Mouse (Mus musculus): ENCODE results near the gene Tnk1.

Gene Tnk1

GRCm38 (mm10) chr11:69837604-69837951 lies 21.0 kb downstream of the Tnk1 start, which contains the start of gene Nlgn2:
Gene Nlgn2 (minus strand): TSS chr11:69837784.
- DNase-seq: no peak

- peak; percentile 17 to 55 for DNase-seq
Observed at GRCm38 (mm10) chr11:69836703-69837576, 21.6 kb downstream of the Tnk1 start.

GRCm38 (mm10) chr11:69835966-69836335 lies 22.6 kb downstream of the Tnk1 start:
- DNase-seq: no peak

GRCm38 (mm10) chr11:69835326-69835965 lies 23.1 kb downstream of the Tnk1 start:
- no peak for DNase-seq

GRCm38 (mm10) chr11:69834001-69834549 lies 24.5 kb downstream of the Tnk1 start:
- peak; percentile 30 to 65 for DNase-seq

GRCm38 (mm10) chr11:69833554-69833953 lies 25.0 kb downstream of the Tnk1 start:
- no peak for DNase-seq

- DNase-seq: no peak
Observed at GRCm38 (mm10) chr11:69828832-69829231, 29.7 kb downstream of the Tnk1 start.

- DNase-seq: no peak
Observed at GRCm38 (mm10) chr11:69823456-69823855, 35.1 kb downstream of the Tnk1 start.

- no peak for DNase-seq
Observed at GRCm38 (mm10) chr11:69822080-69822479, 36.5 kb downstream of the Tnk1 start, which contains the start of gene Spem1. Gene Spem1 (minus strand): TSS chr11:69822180.

GRCm38 (mm10) chr11:69818871-69819270 lies 39.7 kb downstream of the Tnk1 start:
- DNase-seq: no peak

GRCm38 (mm10) chr11:69818365-69818764 lies 40.2 kb downstream of the Tnk1 start, which contains the start of gene Spem2:
Gene Spem2 (minus strand): TSS chr11:69818465.
- no peak for DNase-seq

GRCm38 (mm10) chr11:69816520-69816919 lies 42.0 kb downstream of the Tnk1 start:
- DNase-seq: no peak

GRCm38 (mm10) chr11:69815155-69815554 lies 43.4 kb downstream of the Tnk1 start, which contains the start of gene Gm39566:
Gene Gm39566 (minus strand): TSS chr11:69815298.
- DNase-seq: no peak

- no peak for DNase-seq
Observed at GRCm38 (mm10) chr11:69810280-69810679, 48.2 kb downstream of the Tnk1 start.

GRCm38 (mm10) chr11:69807641-69808040 lies 50.9 kb downstream of the Tnk1 start:
- DNase-seq: no peak

- no peak for DNase-seq
Observed at GRCm38 (mm10) chr11:69806378-69806777, 52.2 kb downstream of the Tnk1 start.

GRCm38 (mm10) chr11:69804972-69805909 lies 53.3 kb downstream of the Tnk1 start, which contains the start of gene Tmem102:
Gene Tmem102 (minus strand): TSS chr11:69805624.
- peak; percentile 81 to 93 for DNase-seq

GRCm38 (mm10) chr11:69804652-69804940 lies 53.9 kb downstream of the Tnk1 start:
- peak; percentile 68 to 71 for DNase-seq

- DNase-seq: peak; percentile 81 to 91
Observed at GRCm38 (mm10) chr11:69803786-69804651, 54.5 kb downstream of the Tnk1 start.

GRCm38 (mm10) chr11:69803328-69803727 lies 55.2 kb downstream of the Tnk1 start:
- no peak for DNase-seq

- DNase-seq: peak; percentile 86 to 92
Observed at GRCm38 (mm10) chr11:69802648-69803105, 55.9 kb downstream of the Tnk1 start.

All from kidney, postnatal 25 days (tissue).